Mouse (Mus musculus): ENCODE results near the gene Gm16181. TPM values are rescaled to one million over a fixed set of nuclear protein-coding genes. Genes with fewer than 3 reads are reported as not detected.

Gene Gm16181
- polyA plus RNA-seq, 1 experiment, result not detected

GRCm38 (mm10) chr17:35218516-35219193, 2.0 kb upstream of the Gm16181 start:
- TF ChIP-seq GATA1 (IDR thresholded peaks at IDR 0.05; ENCODE audit: low read length), result no peak
- TF ChIP-seq TAL1 (IDR thresholded peaks at IDR 0.05; ENCODE audit: low read length), result no peak
- 0 out of 2 replicates have a peak, but pooled peaks cover 2% of the 10 kb centered on the region for H3K27me3 ChIP-seq (ENCODE audit: control insufficient read depth)
- peaks cover 8% of the 10 kb centered on the region for H3K4me1 ChIP-seq (ENCODE audit: control insufficient read depth)
- H3K9me3 ChIP-seq (ENCODE audit: control insufficient read depth, low read length), result no peaks in the 10 kb centered on the region
- no peak overlapping the region for H3K4me3 ChIP-seq (replicated peaks)
- peaks cover 34% of the 10 kb centered on the region for H3K36me3 ChIP-seq (ENCODE audit: control insufficient read depth)

DNA sequence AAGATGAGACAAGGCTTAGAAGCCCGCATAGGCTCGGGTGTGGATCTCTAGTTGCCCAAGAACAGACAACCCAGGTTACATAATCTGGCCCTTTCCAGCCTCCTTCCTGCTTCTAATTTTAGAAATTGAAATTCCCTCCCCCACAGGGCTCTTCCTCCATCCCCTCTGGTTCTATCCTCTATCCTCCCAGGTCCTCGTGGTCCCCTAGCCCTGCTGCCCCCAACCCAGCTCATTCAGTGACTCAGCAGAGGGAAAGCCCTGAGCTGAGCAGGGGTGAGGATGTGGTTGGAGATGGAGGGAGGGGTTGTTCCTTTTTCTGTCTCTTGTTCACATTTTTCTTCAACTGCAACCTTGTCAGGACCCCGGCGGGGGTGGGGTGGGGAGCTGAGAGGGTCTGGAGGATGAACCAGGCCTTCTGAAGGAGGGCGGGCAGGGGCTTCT, 1.0 kb upstream of the Gm16181 start:
- TF ChIP-seq GATA1 (IDR thresholded peaks at IDR 0.05; ENCODE audit: low read length) (no peak), TAL1 (IDR thresholded peaks at IDR 0.05; ENCODE audit: low read length) (no peak)
- H3K4me3 ChIP-seq (replicated peaks), result no peak overlapping the region

GRCm38 (mm10) chr17:35222299-35222698, 1.7 kb downstream of the Gm16181 start:
- no peak overlapping the region for H3K4me3 ChIP-seq (replicated peaks)
- TF ChIP-seq GATA1 (IDR thresholded peaks at IDR 0.05; ENCODE audit: low read length), result no peak
- TF ChIP-seq TAL1 (IDR thresholded peaks at IDR 0.05; ENCODE audit: low read length), result no peak
- no peaks in the 10 kb centered on the region for H3K9me3 ChIP-seq (ENCODE audit: control insufficient read depth, low read length)
- H3K27me3 ChIP-seq (ENCODE audit: control insufficient read depth), result no peaks in the 10 kb centered on the region
- H3K36me3 ChIP-seq (ENCODE audit: control insufficient read depth), result peaks cover 57% of the 10 kb centered on the region
- peaks cover 10% of the 10 kb centered on the region for H3K4me1 ChIP-seq (ENCODE audit: control insufficient read depth)

More for the DNA sequence above, 1.0 kb upstream of the Gm16181 start:
- peaks cover 36% of the 10 kb centered on the region for H3K36me3 ChIP-seq (ENCODE audit: control insufficient read depth)
- H3K9me3 ChIP-seq (ENCODE audit: control insufficient read depth, low read length), result no peaks in the 10 kb centered on the region
- H3K27me3 ChIP-seq (ENCODE audit: control insufficient read depth), result no peaks in the 10 kb centered on the region
- H3K4me1 ChIP-seq (ENCODE audit: control insufficient read depth), result peaks cover 8% of the 10 kb centered on the region

DNA sequence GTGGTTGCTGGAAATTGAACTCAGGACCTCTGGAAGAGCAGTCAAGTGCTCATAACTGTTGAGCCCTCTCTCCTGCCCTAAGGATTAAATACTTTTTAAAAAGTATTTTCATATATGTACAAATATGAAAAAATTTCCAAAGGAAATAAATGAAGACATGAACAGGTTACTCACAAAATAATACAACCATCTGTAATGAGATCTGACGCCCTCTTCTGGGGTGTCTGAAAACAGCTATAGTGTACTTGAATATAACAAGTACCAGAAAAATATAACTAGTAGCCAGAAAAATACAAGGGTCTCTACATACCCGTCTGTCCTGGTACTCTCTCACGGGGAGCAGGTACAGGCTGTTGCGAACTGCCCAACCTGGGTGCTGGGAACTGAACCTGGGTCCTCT, 4.0 kb downstream of the Gm16181 start:
- Histone ChIP-seq H3K9me3 (ENCODE audit: control insufficient read depth, low read length) (no peaks in the 10 kb centered on the region), H3K4me3 (replicated peaks) (no peak overlapping the region), H3K4me1 (ENCODE audit: control insufficient read depth) (peaks cover 3% of the 10 kb centered on the region), H3K36me3 (ENCODE audit: control insufficient read depth) (peaks cover 79% of the 10 kb centered on the region), H3K27me3 (ENCODE audit: control insufficient read depth) (no peaks in the 10 kb centered on the region)
- TF ChIP-seq TAL1 (IDR thresholded peaks at IDR 0.05; ENCODE audit: low read length) (no peak), GATA1 (IDR thresholded peaks at IDR 0.05; ENCODE audit: low read length) (no peak)

DNA sequence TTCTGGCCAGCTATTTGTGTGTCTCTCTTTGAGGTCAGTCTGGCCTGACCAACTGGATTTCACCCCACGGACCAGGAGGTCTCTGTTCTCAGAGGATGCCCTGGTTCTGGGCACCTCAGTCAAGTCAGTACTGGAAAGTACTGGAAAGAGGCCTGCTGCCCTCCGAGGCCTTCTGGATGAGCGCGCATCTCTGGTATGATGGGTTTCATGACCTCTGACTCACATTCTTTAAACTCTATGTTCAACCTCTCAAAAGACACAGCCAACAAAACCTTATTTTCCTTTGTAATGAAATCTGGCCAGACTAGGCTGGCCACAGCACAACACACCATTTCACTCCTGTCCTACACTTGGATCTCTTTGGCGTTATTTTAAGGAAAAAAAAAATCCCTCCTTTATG, 4.8 kb downstream of the Gm16181 start:
- Histone ChIP-seq H3K9me3 (ENCODE audit: control insufficient read depth, low read length) (no peaks in the 10 kb centered on the region), H3K4me3 (replicated peaks) (no peak overlapping the region), H3K4me1 (ENCODE audit: control insufficient read depth) (peaks cover 2% of the 10 kb centered on the region), H3K36me3 (ENCODE audit: control insufficient read depth) (peaks cover 78% of the 10 kb centered on the region), H3K27me3 (ENCODE audit: control insufficient read depth) (no peaks in the 10 kb centered on the region)
- TF ChIP-seq GATA1 (IDR thresholded peaks at IDR 0.05; ENCODE audit: low read length) (no peak), TAL1 (IDR thresholded peaks at IDR 0.05; ENCODE audit: low read length) (no peak)

DNA sequence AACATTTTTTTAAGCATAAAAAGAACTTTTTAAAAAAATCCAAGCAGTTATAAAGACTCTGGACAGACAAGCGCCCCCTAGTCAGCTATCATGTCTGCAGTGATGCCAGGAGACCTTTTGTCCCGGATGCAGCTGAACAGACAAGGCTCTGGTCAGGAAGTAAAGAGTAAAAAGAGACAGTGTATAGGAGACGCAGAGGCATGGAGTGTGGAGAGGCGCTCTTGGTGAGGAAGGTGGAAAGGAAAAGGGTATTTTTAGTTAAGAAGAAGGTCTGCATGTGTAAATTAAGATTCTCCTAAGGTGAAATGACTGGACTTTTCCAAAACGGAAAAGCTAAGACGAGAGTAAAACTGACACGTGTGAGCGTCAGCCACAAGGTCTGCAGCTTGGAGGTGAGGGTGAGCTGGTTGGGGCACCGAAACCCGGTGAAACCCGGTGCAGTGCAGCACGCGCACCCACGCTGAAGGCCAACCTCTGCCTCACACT, 6.0 kb downstream of the Gm16181 start:
- TF ChIP-seq TAL1 (IDR thresholded peaks at IDR 0.05; ENCODE audit: low read length), result no peak
- TF ChIP-seq GATA1 (IDR thresholded peaks at IDR 0.05; ENCODE audit: low read length), result no peak
- Histone ChIP-seq H3K9me3 (ENCODE audit: control insufficient read depth, low read length) (no peaks in the 10 kb centered on the region), H3K4me1 (ENCODE audit: control insufficient read depth) (peaks cover 5% of the 10 kb centered on the region), H3K27me3 (ENCODE audit: control insufficient read depth) (no peaks in the 10 kb centered on the region), H3K4me3 (replicated peaks) (no peak overlapping the region), H3K36me3 (ENCODE audit: control insufficient read depth) (peaks cover 79% of the 10 kb centered on the region)

DNA sequence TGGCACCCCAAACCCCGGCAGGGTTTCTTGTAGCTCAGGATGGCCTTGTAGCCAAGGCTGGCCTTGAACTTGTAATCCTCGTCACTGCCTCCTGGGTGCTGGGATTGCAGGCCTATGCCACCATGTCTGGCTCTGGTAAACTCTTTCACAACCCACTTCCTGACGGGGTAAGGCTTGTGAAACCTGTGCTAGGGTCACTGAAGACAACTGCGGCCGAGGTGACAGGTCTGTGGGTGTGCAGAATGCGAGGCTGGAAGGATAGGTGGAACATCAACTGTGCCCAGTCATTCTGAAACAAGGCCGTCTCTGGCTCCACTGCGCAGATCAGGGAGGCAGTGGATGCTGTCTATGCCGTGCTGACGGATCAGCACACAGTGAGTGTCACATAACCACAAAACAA, 10.4 kb downstream of the Gm16181 start:
- Histone ChIP-seq H3K4me3 (replicated peaks) (no peak overlapping the region), H3K36me3 (ENCODE audit: control insufficient read depth) (peaks cover 66% of the 10 kb centered on the region), H3K27me3 (ENCODE audit: control insufficient read depth) (no peaks in the 10 kb centered on the region), H3K9me3 (ENCODE audit: control insufficient read depth, low read length) (no peaks in the 10 kb centered on the region), H3K4me1 (ENCODE audit: control insufficient read depth) (peaks cover 38% of the 10 kb centered on the region)
- TF ChIP-seq GATA1 (IDR thresholded peaks at IDR 0.05; ENCODE audit: low read length) (no peak), TAL1 (IDR thresholded peaks at IDR 0.05; ENCODE audit: low read length) (no peak)

DNA sequence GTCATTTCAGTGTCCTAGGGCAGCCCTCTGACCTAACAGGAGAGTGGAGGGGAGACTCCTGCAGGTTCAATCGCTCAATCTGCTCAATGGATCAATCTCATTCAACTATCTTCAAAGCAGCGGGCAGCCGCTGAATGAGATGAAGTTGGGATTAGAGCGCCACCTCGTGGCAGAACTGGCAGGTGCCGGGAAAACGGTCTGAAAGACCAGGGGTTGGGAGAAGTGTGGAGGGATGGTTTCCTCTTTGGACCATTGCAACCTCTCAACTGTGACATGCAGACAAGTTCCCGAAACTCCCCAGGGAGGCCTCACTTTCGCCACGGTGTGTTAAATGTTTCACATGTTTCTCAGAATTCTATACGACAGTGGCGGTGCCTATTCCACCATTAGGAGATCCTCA, 11.4 kb downstream of the Gm16181 start:
- Histone ChIP-seq H3K27me3 (ENCODE audit: control insufficient read depth) (no peaks in the 10 kb centered on the region), H3K4me3 (replicated peaks) (peak overlapping the region; percentile 3), H3K4me1 (ENCODE audit: control insufficient read depth) (peaks cover 48% of the 10 kb centered on the region), H3K9me3 (ENCODE audit: control insufficient read depth, low read length) (no peaks in the 10 kb centered on the region), H3K36me3 (ENCODE audit: control insufficient read depth) (peaks cover 61% of the 10 kb centered on the region)
- no peak for TF ChIP-seq GATA1 (IDR thresholded peaks at IDR 0.05; ENCODE audit: low read length)
- TF ChIP-seq TAL1 (IDR thresholded peaks at IDR 0.05; ENCODE audit: low read length), result no peak

DNA sequence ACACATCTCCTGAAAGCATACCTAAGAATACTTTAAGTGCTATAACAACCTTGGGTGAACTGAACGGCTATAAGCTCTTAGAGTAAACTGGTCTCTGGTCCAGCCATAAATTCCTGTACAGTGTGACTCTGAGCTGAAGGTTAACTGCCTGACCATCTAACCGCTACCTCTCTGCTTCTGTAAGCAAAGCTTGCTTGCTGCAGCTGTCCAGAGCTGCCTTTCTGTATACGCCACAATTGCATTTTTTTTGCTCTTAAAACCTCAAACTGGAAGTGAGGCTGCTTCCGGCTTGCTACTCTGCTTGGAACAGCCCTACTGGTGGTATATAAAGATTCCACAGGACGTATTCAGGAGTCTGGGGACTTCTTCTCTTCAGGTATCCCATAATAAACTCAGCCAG, 12.0 kb downstream of the Gm16181 start:
- Histone ChIP-seq H3K4me1 (ENCODE audit: control insufficient read depth) (peaks cover 49% of the 10 kb centered on the region), H3K27me3 (ENCODE audit: control insufficient read depth) (no peaks in the 10 kb centered on the region), H3K9me3 (ENCODE audit: control insufficient read depth, low read length) (no peaks in the 10 kb centered on the region), H3K36me3 (ENCODE audit: control insufficient read depth) (peaks cover 55% of the 10 kb centered on the region), H3K4me3 (replicated peaks) (no peak overlapping the region)
- no peak for TF ChIP-seq TAL1 (IDR thresholded peaks at IDR 0.05; ENCODE audit: low read length)
- no peak for TF ChIP-seq GATA1 (IDR thresholded peaks at IDR 0.05; ENCODE audit: low read length)

Data from erythroblast, embryonic 14.5 days (primary cell).